Mouse (Mus musculus): Measurements from ENCODE around the gene Lrrn2. TPM values are rescaled to one million over a fixed set of nuclear protein-coding genes. Genes with fewer than 3 reads are reported as not detected.

Lrrn2 gene
- total and polyA plus RNA-seq, 2 experiments from 2014 or later, result 48.9 to 76.6 TPM

GRCm38 (mm10) chr1:132879801-132880160, 292 bp upstream of the Lrrn2 start:
- H3K27ac ChIP-seq (ENCODE audit: low read depth, low read length), result peak overlapping the region; percentile 92
- TF ChIP-seq CTCF (IDR thresholded peaks at IDR 0.05), result no peak
- H3K9ac ChIP-seq (replicated peaks; ENCODE audit: low read length, poor library complexity, severe bottlenecking), result peak overlapping the region; percentile 89
- no peak for ATAC-seq (ENCODE audit: low FRiP score)
- DNase-seq (ENCODE audit: low spot score), result no peak
- H3K27me3 ChIP-seq (ENCODE audit: insufficient read depth, low read length), result no peaks in the 10 kb centered on the region
- H3K36me3 ChIP-seq (ENCODE audit: insufficient read depth, low read length), result no peaks in the 10 kb centered on the region; the same call in 1 of the 2 replicates
- H3K4me1 ChIP-seq (ENCODE audit: insufficient read depth, low read length), result peaks cover 13% of the 10 kb centered on the region
- no peaks in the 10 kb centered on the region for H3K9me3 ChIP-seq (ENCODE audit: low read length)
- WGBS, result 6% methylated on average over 8 of the region's 8 CpGs
- peak overlapping the region; percentile 91 for H3K4me3 ChIP-seq (ENCODE audit: low read depth, low read length)
- peak overlapping the region; percentile 88 for H3K4me2 ChIP-seq (ENCODE audit: low read depth, low read length, poor library complexity, severe bottlenecking)

GRCm38 (mm10) chr1:132881041-132881761, 1.1 kb downstream of the Lrrn2 start:
- Histone ChIP-seq H3K4me2 (ENCODE audit: low read depth, low read length, poor library complexity, severe bottlenecking) (peak overlapping the region; percentile 88), H3K9ac (replicated peaks; ENCODE audit: low read length, poor library complexity, severe bottlenecking) (peak overlapping the region; percentile 89), H3K27ac (ENCODE audit: low read depth, low read length) (peak overlapping the region; percentile 92), H3K9me3 (ENCODE audit: low read length) (no peaks in the 10 kb centered on the region), H3K4me1 (ENCODE audit: insufficient read depth, low read length) (peaks cover 13% of the 10 kb centered on the region), H3K36me3 (ENCODE audit: insufficient read depth, low read length) (no peaks in the 10 kb centered on the region; the same call in 1 of the 2 replicates), H3K4me3 (ENCODE audit: low read depth, low read length) (peak overlapping the region; percentile 91), H3K27me3 (ENCODE audit: insufficient read depth, low read length) (no peaks in the 10 kb centered on the region)
- no peak for TF ChIP-seq CTCF (IDR thresholded peaks at IDR 0.05)
- WGBS, result 1% methylated on average over 28 of the region's 28 CpGs
- ATAC-seq (ENCODE audit: low FRiP score) (peak; percentile 77), DNase-seq (ENCODE audit: low spot score) (peak; percentile 92)

GRCm38 (mm10) chr1:132881836-132882235, 1.8 kb downstream of the Lrrn2 start:
- no peak for ATAC-seq (ENCODE audit: low FRiP score)
- Histone ChIP-seq H3K9ac (replicated peaks; ENCODE audit: low read length, poor library complexity, severe bottlenecking) (peak overlapping the region; percentile 89), H3K4me2 (ENCODE audit: low read depth, low read length, poor library complexity, severe bottlenecking) (peak overlapping the region; percentile 88), H3K27me3 (ENCODE audit: insufficient read depth, low read length) (no peaks in the 10 kb centered on the region), H3K36me3 (ENCODE audit: insufficient read depth, low read length) (no peaks in the 10 kb centered on the region; the same call in 1 of the 2 replicates), H3K4me3 (ENCODE audit: low read depth, low read length) (peak overlapping the region; percentile 91), H3K27ac (ENCODE audit: low read depth, low read length) (peak overlapping the region; percentile 92), H3K4me1 (ENCODE audit: insufficient read depth, low read length) (peaks cover 13% of the 10 kb centered on the region), H3K9me3 (ENCODE audit: low read length) (no peaks in the 10 kb centered on the region)
- 25% methylated on average over 9 of the region's 9 CpGs for WGBS
- no peak for DNase-seq (ENCODE audit: low spot score)
- no peak for TF ChIP-seq CTCF (IDR thresholded peaks at IDR 0.05)

- Histone ChIP-seq H3K9ac (replicated peaks; ENCODE audit: low read length, poor library complexity, severe bottlenecking) (no peak overlapping the region), H3K27me3 (ENCODE audit: insufficient read depth, low read length) (no peaks in the 10 kb centered on the region), H3K4me3 (ENCODE audit: low read depth, low read length) (no peak overlapping the region), H3K4me1 (ENCODE audit: insufficient read depth, low read length) (peaks cover 17% of the 10 kb centered on the region; the same call in 1 of the 2 replicates), H3K9me3 (ENCODE audit: low read length) (no peaks in the 10 kb centered on the region), H3K36me3 (ENCODE audit: insufficient read depth, low read length) (peaks cover 7% of the 10 kb centered on the region; the same call in 1 of the 2 replicates), H3K4me2 (ENCODE audit: low read depth, low read length, poor library complexity, severe bottlenecking) (no peak overlapping the region), H3K27ac (ENCODE audit: low read depth, low read length) (no peak overlapping the region)
- WGBS, result 37% methylated on average over 4 of the region's 4 CpGs
- no peak for ATAC-seq (ENCODE audit: low FRiP score)
- no peak for TF ChIP-seq CTCF (IDR thresholded peaks at IDR 0.05)
- DNase-seq (ENCODE audit: low spot score), result no peak
Measured at GRCm38 (mm10) chr1:132885701-132886100, 5.6 kb downstream of the Lrrn2 start.

- Histone ChIP-seq H3K27me3 (ENCODE audit: insufficient read depth, low read length) (no peaks in the 10 kb centered on the region), H3K4me1 (ENCODE audit: insufficient read depth, low read length) (peaks cover 19% of the 10 kb centered on the region; the same call in 1 of the 2 replicates), H3K4me3 (ENCODE audit: low read depth, low read length) (no peak overlapping the region), H3K9ac (replicated peaks; ENCODE audit: low read length, poor library complexity, severe bottlenecking) (no peak overlapping the region), H3K4me2 (ENCODE audit: low read depth, low read length, poor library complexity, severe bottlenecking) (no peak overlapping the region), H3K27ac (ENCODE audit: low read depth, low read length) (no peak overlapping the region), H3K36me3 (ENCODE audit: insufficient read depth, low read length) (peaks cover 7% of the 10 kb centered on the region; the same call in 1 of the 2 replicates), H3K9me3 (ENCODE audit: low read length) (no peaks in the 10 kb centered on the region)
- DNase-seq (ENCODE audit: low spot score), result no peak
- 65% methylated on average over 4 of the region's 4 CpGs for WGBS
- no peak for ATAC-seq (ENCODE audit: low FRiP score)
- TF ChIP-seq CTCF (IDR thresholded peaks at IDR 0.05), result no peak
Measured at GRCm38 (mm10) chr1:132886626-132887025, 6.6 kb downstream of the Lrrn2 start.

- H3K36me3 ChIP-seq (ENCODE audit: insufficient read depth, low read length), result peaks cover 10% of the 10 kb centered on the region; the same call in 1 of the 2 replicates
- H3K4me3 ChIP-seq (ENCODE audit: low read depth, low read length), result no peak overlapping the region
- no peak for TF ChIP-seq CTCF (IDR thresholded peaks at IDR 0.05)
- no peaks in the 10 kb centered on the region for H3K27me3 ChIP-seq (ENCODE audit: insufficient read depth, low read length)
- WGBS, result 84% methylated on average over 4 of the region's 4 CpGs
- no peak overlapping the region for H3K4me2 ChIP-seq (ENCODE audit: low read depth, low read length, poor library complexity, severe bottlenecking)
- no peak overlapping the region for H3K9ac ChIP-seq (replicated peaks; ENCODE audit: low read length, poor library complexity, severe bottlenecking)
- no peak overlapping the region for H3K27ac ChIP-seq (ENCODE audit: low read depth, low read length)
- no peaks in the 10 kb centered on the region for H3K9me3 ChIP-seq (ENCODE audit: low read length)
- DNase-seq (ENCODE audit: low spot score) (no peak), ATAC-seq (ENCODE audit: low FRiP score) (no peak)
- H3K4me1 ChIP-seq (ENCODE audit: insufficient read depth, low read length), result peaks cover 12% of the 10 kb centered on the region; the same call in 1 of the 2 replicates
Measured at GRCm38 (mm10) chr1:132888811-132889210, 8.7 kb downstream of the Lrrn2 start.
